Mouse (Mus musculus) liver, postnatal 0 days (tissue): ENCODE measurements around the gene Cdk13. TPM values are rescaled to one million over a fixed set of nuclear protein-coding genes. Genes with fewer than 3 reads are reported as not detected.

Experiments
- ATAC-seq: fragments of 200-750 bp; cut with Nextera tagmentation; 2 replicates; pipeline ENCODE4 v1.8.0; 2017; ENCODE audit warnings: mild to moderate bottlenecking, moderate library complexity
- DNase-seq: peaks from one replicate; pipeline ENCODE4 v3.0.0-alpha.2; 2016
- H3K27ac ChIP-seq: fragments of 300-500 bp; sonication (generic); 2 replicates; pipeline ENCODE4 v1.5.1; 2014; ENCODE audit warnings: antibody characterized with exemption, moderate library complexity, mild to moderate bottlenecking, low read depth
- H3K27me3 ChIP-seq: fragments of 300-500 bp; sonication (generic); 2 replicates; pipeline ENCODE4 v1.6.1; 2014; ENCODE audit warnings: low read length, control low read depth, mixed read lengths; ENCODE audit not compliant: insufficient read depth
- H3K36me3 ChIP-seq: fragments of 300-500 bp; sonication (generic); replicated peaks from 2 replicates; pipeline ENCODE4 v1.6.1; 2014; ENCODE audit warnings: mild to moderate bottlenecking, control low read depth, low read length, moderate library complexity, mixed read lengths; ENCODE audit not compliant: insufficient read depth
- H3K4me1 ChIP-seq: fragments of 300-500 bp; sonication (generic); 2 replicates; pipeline ENCODE4 v1.6.1; 2014; ENCODE audit warnings: antibody characterized with exemption, mild to moderate bottlenecking, control low read depth; ENCODE audit not compliant: insufficient read depth
- H3K4me2 ChIP-seq: fragments of 300-500 bp; sonication (generic); 2 replicates; pipeline ENCODE4 v1.6.1; 2014; ENCODE audit warnings: low read depth, mild to moderate bottlenecking, low read length, moderate library complexity, mixed read lengths
- H3K4me3 ChIP-seq: fragments of 300-500 bp; sonication (generic); 2 replicates; pipeline ENCODE4 v1.5.1; 2014; ENCODE audit warnings: low read depth, low read length
- H3K9ac ChIP-seq: fragments of 300-500 bp; sonication (generic); replicated peaks from 2 replicates; pipeline ENCODE4 v1.6.1; 2014; ENCODE audit warnings: mild to moderate bottlenecking, moderate library complexity
- H3K9me3 ChIP-seq: fragments of 300-500 bp; sonication (generic); 2 replicates; pipeline ENCODE4 v1.6.1; 2016; ENCODE audit warnings: mild to moderate bottlenecking, control low read depth, low read length, mixed read lengths
- CTCF ChIP-seq: sonication (generic); IDR thresholded peaks from 2 replicates; pipeline ENCODE4 v1.5.1; 2016; ENCODE audit warnings: antibody characterized with exemption, low read depth
- EP300 ChIP-seq: IDR thresholded peaks from 2 replicates; pipeline ENCODE4 v1.6.1; 2016; ENCODE audit warnings: antibody characterized with exemption, low read depth, mild to moderate bottlenecking
- WGBS: fragments of 180-500 bp; shearing (Covaris S2); extraction: QIAGEN DNeasy Blood & Tissue Kit; methylation state at CpG from one replicate; pipeline ENCODE4 v1.1.7; 2014; ENCODE audit not compliant: insufficient replicate concordance; 5-methylcytosine and 5-hydroxymethylcytosine counted together
- microRNA counts: library from miRNA; unstranded; fragments of <30 nt; microRNA quantifications from one replicate; lab custom pipeline; 2015
- microRNA-seq: library from miRNA; unstranded; fragments of <30 nt; microRNA quantifications from one replicate; pipeline ENCODE4, GENCODE M21; 2016
- polyA plus RNA-seq: library from polyadenylated mRNA; unstranded; fragments of >200 nt; fragmentation: Nextera tagmentation; extraction: Ambion mirVana; gene quantifications from 2 replicates; pipeline ENCODE4 v1.2.1, GENCODE M21; 2015

The Cdk13 gene
- polyA plus RNA-seq, 1 experiment from 2014 or later: 6.6 TPM

DNA sequence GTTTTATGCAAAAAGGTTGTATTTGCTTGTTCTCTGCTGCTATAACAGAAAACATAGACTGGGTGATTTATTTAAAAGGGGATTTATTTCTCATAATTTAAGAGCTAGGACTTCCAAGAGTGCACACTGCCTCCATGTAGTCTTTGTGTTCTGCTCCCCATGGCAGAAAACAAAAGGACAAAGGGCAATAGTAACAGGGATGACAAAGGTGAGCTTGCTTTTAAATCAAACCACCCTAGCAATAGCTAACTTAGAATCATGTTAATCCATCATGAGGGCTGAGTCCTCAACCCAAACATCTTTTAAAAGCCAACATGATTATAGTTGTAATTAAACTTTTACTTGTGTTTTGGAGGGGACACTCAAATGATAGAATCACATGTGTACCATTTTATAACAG, 115.4 kb downstream of the Cdk13 start:
- Histone ChIP-seq H3K4me1 (peaks cover 8% of the 10 kb centered on the region), H3K9ac (no peak overlapping the region), H3K27me3 (no peaks in the 10 kb centered on the region), H3K4me2 (no peak overlapping the region), H3K4me3 (no peak overlapping the region), H3K36me3 (no peaks in the 10 kb centered on the region), H3K9me3 (no peaks in the 10 kb centered on the region), H3K27ac (no peak overlapping the region)
- TF ChIP-seq EP300 (no peak), CTCF (no peak)
- no peak for ATAC-seq
- DNase-seq: no peak

DNA sequence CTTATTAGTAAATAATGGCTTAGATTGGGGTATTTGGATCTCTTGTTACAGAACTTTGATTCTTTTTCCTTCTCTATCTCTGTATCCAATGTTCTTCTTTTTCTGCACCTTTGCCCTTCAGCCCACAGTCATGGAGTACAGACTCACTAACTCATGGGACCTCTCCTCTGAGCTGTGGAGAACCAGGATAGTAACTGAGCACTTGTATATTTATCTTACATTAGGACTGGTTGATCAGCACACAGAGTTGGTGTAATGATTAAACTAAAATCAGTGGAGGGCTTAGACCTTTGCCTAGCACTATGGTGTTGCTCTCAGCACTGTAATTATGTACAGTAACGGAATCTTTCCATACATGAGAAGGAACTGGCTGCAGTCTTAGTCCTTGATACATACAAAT, 133.8 kb downstream of the Cdk13 start:
- Histone ChIP-seq H3K4me2 (no peak overlapping the region), H3K9me3 (no peaks in the 10 kb centered on the region), H3K4me1 (no peaks in the 10 kb centered on the region), H3K27me3 (no peaks in the 10 kb centered on the region), H3K4me3 (no peak overlapping the region), H3K36me3 (no peaks in the 10 kb centered on the region), H3K9ac (no peak overlapping the region), H3K27ac (no peak overlapping the region)
- TF ChIP-seq EP300 (no peak), CTCF (no peak)
- DNase-seq: no peak
- no peak for ATAC-seq
- WGBS: 40% methylated on average over 1 of the region's 1 CpGs

GRCm38 (mm10) chr13:17667380-17667779, 137.5 kb downstream of the Cdk13 start:
- no peak overlapping the region for H3K27ac ChIP-seq
- TF ChIP-seq CTCF (no peak), EP300 (no peak)
- no peaks in the 10 kb centered on the region for H3K36me3 ChIP-seq
- DNase-seq: no peak
- no peaks in the 10 kb centered on the region for H3K27me3 ChIP-seq
- ATAC-seq: no peak
- H3K9me3 ChIP-seq: no peaks in the 10 kb centered on the region
- WGBS: 81% methylated on average over 1 of the region's 1 CpGs
- H3K9ac ChIP-seq: no peak overlapping the region
- H3K4me3 ChIP-seq: no peak overlapping the region
- H3K4me1 ChIP-seq: no peaks in the 10 kb centered on the region
- H3K4me2 ChIP-seq: no peak overlapping the region

MicroRNAs encoded within 50 kb of the gene (microRNA counts, 519-probe panel; counts per million panel counts)
- not detected for microRNA mmu-miR-466i (lab: Ali Mortazavi, UCI)

Small RNA genes lying within 50 kb of the gene (microRNA-seq; reads per million reads assigned to microRNA genes)
- not detected for gene Mir466i

Other genes starting within 250 kb of the Cdk13 start
- 17.4 and 18.2 TPM in 2 replicates for gene Mplkip, start 109.9 kb downstream of the Cdk13 start, polyA plus RNA-seq
- gene Sugct, start 109.5 kb downstream of the Cdk13 start, polyA plus RNA-seq: 14.0 and 16.3 TPM in 2 replicates
- gene Rala, start 139.1 kb upstream of the Cdk13 start, polyA plus RNA-seq: 25.6 and 29.3 TPM in 2 replicates
- 23.7 and 25.2 TPM in 2 replicates for gene Yae1d1, start 188.3 kb upstream of the Cdk13 start, polyA plus RNA-seq